ENCODE assay signal across 14 mouse cellular contexts in genomic region chr5:113690069-113690548, GRCm38 (mm10). TPM values are rescaled to one million over a fixed set of nuclear protein-coding genes. Genes with fewer than 3 reads are reported as not detected.
A peak's percentile ranks its signal among the peaks of the same experiment; 100 is the strongest.
DNase-seq lines count a peak whose midpoint lies in the region; ATAC-seq and TF ChIP-seq lines count a peak whose summit lies in the region.
"Had no signal": no experiment of that assay in that cellular context is flagged by ENCODE, and none has a peak within 500 bp of the region (broad histone marks: within the 10 kb centered on the region; RNA-seq: fewer than 3 reads in every experiment).

No protein-coding gene starts in this region.

- no peaks in the 10 kb centered on the region for H3K27me3 ChIP-seq in midbrain, embryonic 11.5 days (ENCODE audit: control insufficient read depth, insufficient read depth, low read length)
- H3K27me3 ChIP-seq in midbrain, embryonic 10.5 days (ENCODE audit: low read depth, poor library complexity, severe bottlenecking), result no peaks in the 10 kb centered on the region
- no peaks in the 10 kb centered on the region for H3K27me3 ChIP-seq in forebrain, embryonic 14.5 days (replicated peaks; ENCODE audit: control insufficient read depth, insufficient read depth, low read length)
- peaks cover 3% of the 10 kb centered on the region; the same call in 1 of the 2 replicates for H3K27me3 ChIP-seq in midbrain, embryonic 13.5 days
- no peaks in the 10 kb centered on the region for H3K27me3 ChIP-seq in kidney, embryonic 14.5 days (ENCODE audit: control insufficient read depth, insufficient read depth, low read length)
- H3K27me3 ChIP-seq: embryonic facial prominence, embryonic 15.5 days; liver, embryonic 15.5 days; stomach, embryonic 15.5 days had no signal

- TF ChIP-seq CTCF in lung, adult 2 months (IDR thresholded peaks at IDR 0.05; ENCODE audit: insufficient read depth, low read length), result no peak

- no peaks in the 10 kb centered on the region for H3K4me1 ChIP-seq in midbrain, embryonic 11.5 days (ENCODE audit: control insufficient read depth, insufficient read depth, low read length)
- peaks cover 11% of the 10 kb centered on the region for H3K4me1 ChIP-seq in midbrain, embryonic 10.5 days
- peaks cover 16% of the 10 kb centered on the region for H3K4me1 ChIP-seq in forebrain, embryonic 14.5 days (ENCODE audit: control insufficient read depth, insufficient read depth, low read length)
- peaks cover 27% of the 10 kb centered on the region for H3K4me1 ChIP-seq in midbrain, embryonic 13.5 days (replicated peaks)
- H3K4me1 ChIP-seq in kidney, embryonic 14.5 days (ENCODE audit: control insufficient read depth, insufficient read depth, low read length), result no peaks in the 10 kb centered on the region
- H3K4me1 ChIP-seq in lung, adult 2 months (ENCODE audit: control insufficient read depth, insufficient read depth, low read length), result no peaks in the 10 kb centered on the region
- H3K4me1 ChIP-seq: liver, embryonic 15.5 days had no signal

- peak; percentile 86 for DNase-seq in midbrain, embryonic 11.5 days (ENCODE audit: low spot score, missing footprints)
- DNase-seq in midbrain, embryonic 10.5 days (ENCODE audit: low spot score), result no peak
- DNase-seq in forebrain, embryonic 14.5 days (ENCODE audit: low spot score), result peak; percentile 88
- DNase-seq in Muller cell, postnatal 12 days (ENCODE audit: inconsistent ontology term), result no peak
- DNase-seq in lung, adult 2 months, result no peak
- DNase-seq: adrenal gland, postnatal 10 days; kidney, postnatal 36 days had no signal

- no peak overlapping the region for H3K4me2 ChIP-seq in midbrain, embryonic 11.5 days
- H3K4me2 ChIP-seq in forebrain, embryonic 14.5 days (ENCODE audit: low read length), result peak overlapping the region; percentile 29; the same call in 1 of the 2 replicates
- H3K4me2 ChIP-seq in midbrain, embryonic 13.5 days (replicated peaks), result peak overlapping the region; percentile 26
- no peak overlapping the region for H3K4me2 ChIP-seq in kidney, embryonic 14.5 days (replicated peaks; ENCODE audit: low read depth, low read length)
- H3K4me2 ChIP-seq: embryonic facial prominence, embryonic 15.5 days; heart, embryonic 11.5 days; liver, embryonic 15.5 days; stomach, embryonic 15.5 days had no signal

- no peak overlapping the region for H3K27ac ChIP-seq in midbrain, embryonic 11.5 days (ENCODE audit: low read depth, low read length)
- no peak overlapping the region for H3K27ac ChIP-seq in midbrain, embryonic 10.5 days (replicated peaks)
- peak overlapping the region; percentile 54; the same call in 1 of the 2 replicates for H3K27ac ChIP-seq in forebrain, embryonic 14.5 days (ENCODE audit: low read depth, low read length)
- peak overlapping the region; percentile 73 for H3K27ac ChIP-seq in midbrain, embryonic 13.5 days
- H3K27ac ChIP-seq in kidney, embryonic 14.5 days (ENCODE audit: low read depth, low read length), result no peak overlapping the region
- H3K27ac ChIP-seq: embryonic facial prominence, embryonic 15.5 days; limb, embryonic 10.5 days; liver, embryonic 15.5 days; stomach, embryonic 15.5 days had no signal

- no peaks in the 10 kb centered on the region for H3K36me3 ChIP-seq in midbrain, embryonic 11.5 days (ENCODE audit: control insufficient read depth, insufficient read depth, low read length)
- H3K36me3 ChIP-seq in midbrain, embryonic 10.5 days, result no peaks in the 10 kb centered on the region
- H3K36me3 ChIP-seq in forebrain, embryonic 14.5 days (ENCODE audit: control insufficient read depth, insufficient read depth, low read length), result no peaks in the 10 kb centered on the region
- H3K36me3 ChIP-seq in midbrain, embryonic 13.5 days, result no peaks in the 10 kb centered on the region
- no peaks in the 10 kb centered on the region for H3K36me3 ChIP-seq in kidney, embryonic 14.5 days (ENCODE audit: control insufficient read depth, insufficient read depth, low read length)
- H3K36me3 ChIP-seq: embryonic facial prominence, embryonic 15.5 days; limb, embryonic 10.5 days; liver, embryonic 15.5 days; stomach, embryonic 15.5 days had no signal

- H3K9me3 ChIP-seq in midbrain, embryonic 11.5 days (ENCODE audit: control insufficient read depth, low read length), result peaks cover 4% of the 10 kb centered on the region; the same call in 1 of the 2 replicates
- peaks cover 5% of the 10 kb centered on the region; the same call in 1 of the 2 replicates for H3K9me3 ChIP-seq in midbrain, embryonic 10.5 days (replicated peaks)
- H3K9me3 ChIP-seq in forebrain, embryonic 14.5 days (replicated peaks; ENCODE audit: control insufficient read depth, low read length), result no peaks in the 10 kb centered on the region
- no peaks in the 10 kb centered on the region; the same call in 1 of the 2 replicates for H3K9me3 ChIP-seq in midbrain, embryonic 13.5 days
- no peaks in the 10 kb centered on the region for H3K9me3 ChIP-seq in kidney, embryonic 14.5 days (ENCODE audit: control insufficient read depth, low read length)
- H3K9me3 ChIP-seq: embryonic facial prominence, embryonic 15.5 days; limb, embryonic 10.5 days; liver, embryonic 15.5 days; stomach, embryonic 15.5 days had no signal

- WGBS in midbrain, embryonic 11.5 days, result 77% methylated on average over 15 of the region's 15 CpGs
- 84% methylated on average over 15 of the region's 15 CpGs for WGBS in midbrain, embryonic 10.5 days
- WGBS in forebrain, embryonic 14.5 days, result 27% methylated on average over 15 of the region's 15 CpGs
- 44% methylated on average over 15 of the region's 15 CpGs for WGBS in midbrain, embryonic 13.5 days
- 76% methylated on average over 15 of the region's 15 CpGs for WGBS in kidney, embryonic 14.5 days
- WGBS in lung, adult 2 months, result 82% methylated on average over 15 of the region's 15 CpGs

- no peak overlapping the region for H3K4me3 ChIP-seq in midbrain, embryonic 11.5 days (ENCODE audit: low read depth, low read length)
- H3K4me3 ChIP-seq in midbrain, embryonic 10.5 days, result no peak overlapping the region
- no peak overlapping the region for H3K4me3 ChIP-seq in forebrain, embryonic 14.5 days (ENCODE audit: low read depth, low read length)
- no peak overlapping the region for H3K4me3 ChIP-seq in midbrain, embryonic 13.5 days (replicated peaks)
- H3K4me3 ChIP-seq in kidney, embryonic 14.5 days (ENCODE audit: low read length), result no peak overlapping the region
- no peak overlapping the region for H3K4me3 ChIP-seq in lung, adult 2 months (replicated peaks; ENCODE audit: extremely low read depth, low read depth, low read length)
- H3K4me3 ChIP-seq: embryonic facial prominence, embryonic 15.5 days; limb, embryonic 10.5 days; liver, embryonic 15.5 days; stomach, embryonic 15.5 days had no signal

- no peak for ATAC-seq in midbrain, embryonic 11.5 days (ENCODE audit: low FRiP score)
- peak; percentile 82 for ATAC-seq in forebrain, embryonic 14.5 days
- peak; percentile 81 for ATAC-seq in midbrain, embryonic 13.5 days
- no peak for ATAC-seq in kidney, embryonic 14.5 days (ENCODE audit: low FRiP score, low TSS enrichment)

- no peak for TF ChIP-seq POLR2A in lung, adult 2 months (IDR thresholded peaks at IDR 0.05; ENCODE audit: borderline replicate concordance, extremely low read depth, low read depth, low read length)

- no peak overlapping the region for H3K9ac ChIP-seq in midbrain, embryonic 11.5 days (ENCODE audit: low read length)
- peak overlapping the region; percentile 3; the same call in 1 of the 2 replicates for H3K9ac ChIP-seq in forebrain, embryonic 14.5 days (ENCODE audit: low read length)
- no peak overlapping the region for H3K9ac ChIP-seq in midbrain, embryonic 13.5 days (replicated peaks)
- no peak overlapping the region for H3K9ac ChIP-seq in kidney, embryonic 14.5 days (ENCODE audit: low read depth, low read length)
- H3K9ac ChIP-seq: embryonic facial prominence, embryonic 15.5 days; liver, embryonic 15.5 days; stomach, embryonic 15.5 days had no signal

RNA-seq across cellular contexts. Expression of gene 1700069L16Rik, which starts 34.5 kb away (rescaled TPM):
- polyA plus RNA-seq in midbrain, embryonic 11.5 days (2014; fragmentation: Nextera tagmentation; extraction: Ambion mirVana), result not detected in 2 replicates
- polyA plus RNA-seq in midbrain, embryonic 10.5 days (2016; fragmentation: Nextera tagmentation; extraction: Ambion mirVana), result not detected in 2 replicates
- polyA plus RNA-seq in forebrain, embryonic 14.5 days (2014; fragmentation: Nextera tagmentation; extraction: Ambion mirVana), result not detected in 2 replicates
- not detected in 2 replicates for polyA plus RNA-seq in midbrain, embryonic 13.5 days (2015; fragmentation: Nextera tagmentation; extraction: Ambion mirVana)
- polyA plus RNA-seq in kidney, embryonic 14.5 days (2014; fragmentation: Nextera tagmentation; extraction: Ambion mirVana), result not detected in 2 replicates
- polyA plus RNA-seq in lung, adult 2 months (2012; rRNA removed), result not detected in 2 replicates
- polyA plus RNA-seq: embryonic facial prominence, embryonic 15.5 days; heart, embryonic 11.5 days; limb, embryonic 10.5 days; liver, embryonic 15.5 days; stomach, embryonic 15.5 days had no signal

RNA-seq across cellular contexts. Expression of gene Cmklr1, which starts 39.9 kb away (rescaled TPM):
- polyA plus RNA-seq in midbrain, embryonic 11.5 days (2014; fragmentation: Nextera tagmentation; extraction: Ambion mirVana), result 0.98 and 2.2 TPM in 2 replicates
- polyA plus RNA-seq in midbrain, embryonic 10.5 days (2016; fragmentation: Nextera tagmentation; extraction: Ambion mirVana), result 0.58 and 1.1 TPM in 2 replicates
- polyA plus RNA-seq in forebrain, embryonic 14.5 days (2014; fragmentation: Nextera tagmentation; extraction: Ambion mirVana), result 1.6 and 1.7 TPM in 2 replicates
- polyA plus RNA-seq in midbrain, embryonic 13.5 days (2015; fragmentation: Nextera tagmentation; extraction: Ambion mirVana), result 1.4 and 2.5 TPM in 2 replicates
- 3.6 and 4.9 TPM in 2 replicates for polyA plus RNA-seq in kidney, embryonic 14.5 days (2014; fragmentation: Nextera tagmentation; extraction: Ambion mirVana)
- polyA plus RNA-seq in lung, adult 2 months (2012; rRNA removed), result 271 and 341 TPM in 2 replicates

RNA-seq across cellular contexts. Expression of gene Ficd, which starts 45.5 kb away (rescaled TPM):
- 3.3 TPM in 2 replicates for polyA plus RNA-seq in midbrain, embryonic 11.5 days (2014; fragmentation: Nextera tagmentation; extraction: Ambion mirVana)
- polyA plus RNA-seq in midbrain, embryonic 10.5 days (2016; fragmentation: Nextera tagmentation; extraction: Ambion mirVana), result 4.8 and 5.5 TPM in 2 replicates
- 5.0 and 5.8 TPM in 2 replicates for polyA plus RNA-seq in forebrain, embryonic 14.5 days (2014; fragmentation: Nextera tagmentation; extraction: Ambion mirVana)
- 7.2 and 7.8 TPM in 2 replicates for polyA plus RNA-seq in midbrain, embryonic 13.5 days (2015; fragmentation: Nextera tagmentation; extraction: Ambion mirVana)
- polyA plus RNA-seq in kidney, embryonic 14.5 days (2014; fragmentation: Nextera tagmentation; extraction: Ambion mirVana), result 2.2 and 4.3 TPM in 2 replicates
- polyA plus RNA-seq in lung, adult 2 months (2012; rRNA removed), result 10.6 and 10.7 TPM in 2 replicates

Comparison
In these comparisons a context has a peak if more than half of its experiments do, and no peak if none do; other contexts are left out.
1. ATAC-seq: peak in forebrain, embryonic 14.5 days (single experiment) and midbrain, embryonic 13.5 days (single experiment); none in midbrain, embryonic 11.5 days (single experiment) and kidney, embryonic 14.5 days (single experiment).
2. DNase-seq: peak in midbrain, embryonic 11.5 days (single experiment) and forebrain, embryonic 14.5 days (single experiment); none in midbrain, embryonic 10.5 days (single experiment), Muller cell, postnatal 12 days (single experiment) and lung, adult 2 months (single experiment).
3. H3K27ac ChIP-seq: peak in forebrain, embryonic 14.5 days (single experiment) and midbrain, embryonic 13.5 days (single experiment); none in midbrain, embryonic 11.5 days (single experiment), midbrain, embryonic 10.5 days (single experiment) and kidney, embryonic 14.5 days (single experiment).
4. H3K4me2 ChIP-seq: peak in forebrain, embryonic 14.5 days (single experiment) and midbrain, embryonic 13.5 days (single experiment); none in midbrain, embryonic 11.5 days (single experiment) and kidney, embryonic 14.5 days (single experiment).
5. RNA of gene Cmklr1, which starts 39.9 kb away (polyA plus RNA-seq): 271 to 341 TPM in lung, adult 2 months; 3.6 to 4.9 TPM in kidney, embryonic 14.5 days, 1.4 to 2.5 TPM in midbrain, embryonic 13.5 days, 0.98 to 2.2 TPM in midbrain, embryonic 11.5 days, 1.6 to 1.7 TPM in forebrain, embryonic 14.5 days and 0.58 to 1.1 TPM in midbrain, embryonic 10.5 days; every median in the first group is over 10 times any median in the second.